Mouse (Mus musculus): Measurements from ENCODE around the gene Dupd1.

Dupd1 gene

GRCm38 (mm10) chr14:21714486-21714885, at the start of gene Dupd1:
Gene Dupd1, minus strand, starts transcription at chr14:21714576.
- no peak for DNase-seq

GRCm38 (mm10) chr14:21763736-21764135, 49.4 kb upstream of the Dupd1 start:
- no peak for DNase-seq

GRCm38 (mm10) chr14:21761560-21761959, 47.2 kb upstream of the Dupd1 start:
- DNase-seq = no peak

- DNase-seq = no peak
Observed at GRCm38 (mm10) chr14:21753367-21753766, 39.0 kb upstream of the Dupd1 start.

GRCm38 (mm10) chr14:21752411-21752810, 38.0 kb upstream of the Dupd1 start:
- no peak for DNase-seq

- peak; percentile 77 to 78 for DNase-seq
Observed at GRCm38 (mm10) chr14:21750881-21751542, 36.6 kb upstream of the Dupd1 start, which contains the start of gene Dusp13. Gene Dusp13, minus strand, starts transcription at chr14:21751181.

GRCm38 (mm10) chr14:21750008-21750880, 35.9 kb upstream of the Dupd1 start, which contains the start of gene Samd8:
Gene Samd8, plus strand, starts transcription at chr14:21750531.
- peak; percentile 90 to 95 for DNase-seq

- peak; percentile 63 to 81 for DNase-seq
Observed at GRCm38 (mm10) chr14:21748142-21748870, 33.9 kb upstream of the Dupd1 start.

- DNase-seq = no peak
Observed at GRCm38 (mm10) chr14:21747436-21748141, 33.2 kb upstream of the Dupd1 start.

GRCm38 (mm10) chr14:21746846-21747245, 32.5 kb upstream of the Dupd1 start:
- no peak for DNase-seq

- DNase-seq = no peak
Observed at GRCm38 (mm10) chr14:21746251-21746650, 31.9 kb upstream of the Dupd1 start.

GRCm38 (mm10) chr14:21745149-21745548, 30.8 kb upstream of the Dupd1 start:
- no peak for DNase-seq

- DNase-seq = no peak
Observed at GRCm38 (mm10) chr14:21744169-21744568, 29.8 kb upstream of the Dupd1 start.

GRCm38 (mm10) chr14:21742441-21742840, 28.1 kb upstream of the Dupd1 start:
- DNase-seq = no peak

- peak; percentile 87 to 89 for DNase-seq
Observed at GRCm38 (mm10) chr14:21741786-21742185, 27.4 kb upstream of the Dupd1 start.

- DNase-seq = no peak
Observed at GRCm38 (mm10) chr14:21741314-21741713, 26.9 kb upstream of the Dupd1 start.

- no peak for DNase-seq
Observed at GRCm38 (mm10) chr14:21740345-21740744, 26.0 kb upstream of the Dupd1 start.

GRCm38 (mm10) chr14:21733131-21733905, 18.9 kb upstream of the Dupd1 start:
- no peak for DNase-seq

GRCm38 (mm10) chr14:21729936-21730335, 15.6 kb upstream of the Dupd1 start:
- no peak for DNase-seq

GRCm38 (mm10) chr14:21729031-21729732, 14.8 kb upstream of the Dupd1 start:
- no peak for DNase-seq

Measured in cerebellum, postnatal 25 days (tissue).